Comparison of ENCODE assay signal across 20 mouse cellular contexts in the genomic region with DNA sequence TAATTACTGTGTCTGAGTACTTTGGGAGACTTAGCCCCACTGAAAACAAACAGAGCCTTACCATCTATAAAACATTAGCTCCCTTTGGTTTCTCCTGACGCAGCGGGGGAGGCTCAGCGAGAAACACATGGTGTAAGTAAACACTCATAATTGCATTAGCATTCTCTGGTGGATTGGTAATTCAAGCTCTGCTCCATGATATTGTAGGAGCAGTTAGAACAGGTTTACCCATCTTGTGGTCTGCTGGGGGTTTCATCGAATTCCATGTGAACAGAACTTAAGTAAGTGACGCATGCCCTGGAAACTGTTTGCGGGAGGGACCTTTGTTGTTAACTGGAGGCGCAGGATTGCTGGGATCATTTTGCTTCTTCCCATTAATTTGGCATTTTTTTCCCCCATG.
A peak's percentile ranks its signal among the peaks of the same experiment; 100 is the strongest.
DNase-seq lines count a peak whose midpoint lies in the region; ATAC-seq lines count a peak whose summit lies in the region.
"Had no signal": no experiment of that assay in that cellular context is flagged by ENCODE, and none has a peak within 500 bp of the region (broad histone marks: within the 10 kb centered on the region; RNA-seq: fewer than 3 reads in every experiment).

No protein-coding gene starts in this region.

- H3K27ac ChIP-seq in kidney, embryonic 15.5 days = 0 out of 2 replicates have a peak overlapping the region, but pooled peaks have one; percentile 22
- H3K27ac ChIP-seq in kidney, embryonic 14.5 days (ENCODE audit: low read depth, low read length) = no peak overlapping the region
- no peak overlapping the region for H3K27ac ChIP-seq in limb, embryonic 11.5 days (replicated peaks; ENCODE audit: low read depth, low read length)
- H3K27ac ChIP-seq in limb, embryonic 10.5 days = no peak overlapping the region
- H3K27ac ChIP-seq in embryonic facial prominence, embryonic 11.5 days (replicated peaks; ENCODE audit: low read depth, low read length) = no peak overlapping the region
- no peak overlapping the region for H3K27ac ChIP-seq in embryonic facial prominence, embryonic 15.5 days (replicated peaks)
- H3K27ac ChIP-seq: forebrain, embryonic 12.5 days; gastrocnemius, adult 2 months; hindbrain, embryonic 10.5 days; hindbrain, embryonic 15.5 days had no signal

- H3K4me1 ChIP-seq in kidney, embryonic 15.5 days = no peaks in the 10 kb centered on the region
- H3K4me1 ChIP-seq in kidney, embryonic 14.5 days (ENCODE audit: control insufficient read depth, insufficient read depth, low read length) = no peaks in the 10 kb centered on the region
- H3K4me1 ChIP-seq in limb, embryonic 11.5 days (ENCODE audit: control insufficient read depth, insufficient read depth, low read length) = no peaks in the 10 kb centered on the region
- peaks cover 10% of the 10 kb centered on the region for H3K4me1 ChIP-seq in limb, embryonic 10.5 days
- no peaks in the 10 kb centered on the region for H3K4me1 ChIP-seq in embryonic facial prominence, embryonic 11.5 days (ENCODE audit: control insufficient read depth, insufficient read depth, low read length)
- H3K4me1 ChIP-seq in embryonic facial prominence, embryonic 15.5 days = peaks cover 5% of the 10 kb centered on the region; the same call in 1 of the 2 replicates
- H3K4me1 ChIP-seq: heart, embryonic 12.5 days; hindbrain, embryonic 10.5 days; hindbrain, embryonic 15.5 days had no signal

- no peaks in the 10 kb centered on the region for H3K9me3 ChIP-seq in kidney, embryonic 15.5 days (replicated peaks)
- H3K9me3 ChIP-seq in kidney, embryonic 14.5 days (ENCODE audit: control insufficient read depth, low read length) = no peaks in the 10 kb centered on the region
- H3K9me3 ChIP-seq in limb, embryonic 11.5 days (ENCODE audit: control insufficient read depth, low read length) = no peaks in the 10 kb centered on the region
- no peaks in the 10 kb centered on the region for H3K9me3 ChIP-seq in limb, embryonic 10.5 days (replicated peaks)
- H3K9me3 ChIP-seq in embryonic facial prominence, embryonic 11.5 days (replicated peaks; ENCODE audit: control insufficient read depth, low read length) = no peaks in the 10 kb centered on the region
- H3K9me3 ChIP-seq in embryonic facial prominence, embryonic 15.5 days (replicated peaks) = no peaks in the 10 kb centered on the region
- H3K9me3 ChIP-seq: forebrain, embryonic 12.5 days; heart, embryonic 12.5 days; hindbrain, embryonic 10.5 days; hindbrain, embryonic 15.5 days had no signal

- H3K9ac ChIP-seq in kidney, embryonic 15.5 days = no peak overlapping the region
- H3K9ac ChIP-seq in kidney, embryonic 14.5 days (ENCODE audit: low read depth, low read length) = no peak overlapping the region
- no peak overlapping the region for H3K9ac ChIP-seq in limb, embryonic 11.5 days (ENCODE audit: low read length)
- no peak overlapping the region for H3K9ac ChIP-seq in embryonic facial prominence, embryonic 11.5 days (replicated peaks; ENCODE audit: low read length)
- no peak overlapping the region for H3K9ac ChIP-seq in embryonic facial prominence, embryonic 15.5 days
- H3K9ac ChIP-seq: forebrain, embryonic 12.5 days; heart, embryonic 12.5 days; hindbrain, embryonic 15.5 days had no signal

- no peaks in the 10 kb centered on the region for H3K36me3 ChIP-seq in kidney, embryonic 15.5 days
- H3K36me3 ChIP-seq in kidney, embryonic 14.5 days (ENCODE audit: control insufficient read depth, insufficient read depth, low read length) = no peaks in the 10 kb centered on the region
- H3K36me3 ChIP-seq in limb, embryonic 11.5 days (ENCODE audit: control insufficient read depth, insufficient read depth, low read length) = no peaks in the 10 kb centered on the region
- H3K36me3 ChIP-seq in limb, embryonic 10.5 days = no peaks in the 10 kb centered on the region
- H3K36me3 ChIP-seq in embryonic facial prominence, embryonic 11.5 days (replicated peaks; ENCODE audit: control insufficient read depth, insufficient read depth, low read depth, low read length) = no peaks in the 10 kb centered on the region
- no peaks in the 10 kb centered on the region for H3K36me3 ChIP-seq in embryonic facial prominence, embryonic 15.5 days
- H3K36me3 ChIP-seq: forebrain, embryonic 12.5 days; heart, embryonic 12.5 days; hindbrain, embryonic 10.5 days; hindbrain, embryonic 15.5 days had no signal

- 48% methylated on average over 7 of the region's 7 CpGs for WGBS in kidney, embryonic 15.5 days
- WGBS in kidney, embryonic 14.5 days = 55% methylated on average over 7 of the region's 7 CpGs
- WGBS in limb, embryonic 11.5 days = 49% methylated on average over 7 of the region's 7 CpGs
- WGBS in limb, embryonic 10.5 days = 70% methylated on average over 7 of the region's 7 CpGs
- 38% methylated on average over 7 of the region's 7 CpGs for WGBS in embryonic facial prominence, embryonic 11.5 days
- WGBS in embryonic facial prominence, embryonic 15.5 days = 35% methylated on average over 7 of the region's 7 CpGs

- no peak for DNase-seq in limb, embryonic 11.5 days (ENCODE audit: low spot score)
- DNase-seq in limb, embryonic 10.5 days (ENCODE audit: low spot score) = no peak
- DNase-seq in embryonic facial prominence, embryonic 11.5 days (ENCODE audit: low spot score) = peak; percentile 64
- no peak for DNase-seq in spleen, adult 12 weeks (ENCODE audit: low spot score)
- no peak for DNase-seq in frontal cortex, adult 2 months (ENCODE audit: extremely low spot score in 1 of 2, low spot score in 1 of 2)
- DNase-seq: adrenal gland, postnatal 10 days; cerebellum, adult 11-12 months; cerebellum, adult 9-10 months; cerebellum, postnatal 36 days; gastrocnemius, adult 2 months; gastrocnemius, postnatal 25 days had no signal

- H3K4me3 ChIP-seq in kidney, embryonic 15.5 days (replicated peaks) = no peak overlapping the region
- H3K4me3 ChIP-seq in kidney, embryonic 14.5 days (ENCODE audit: low read length) = no peak overlapping the region
- H3K4me3 ChIP-seq in limb, embryonic 11.5 days (ENCODE audit: low read depth, low read length) = no peak overlapping the region
- no peak overlapping the region for H3K4me3 ChIP-seq in limb, embryonic 10.5 days
- H3K4me3 ChIP-seq in embryonic facial prominence, embryonic 11.5 days (ENCODE audit: low read depth, low read length) = no peak overlapping the region
- H3K4me3 ChIP-seq in embryonic facial prominence, embryonic 15.5 days (replicated peaks) = no peak overlapping the region
- H3K4me3 ChIP-seq: forebrain, embryonic 12.5 days; gastrocnemius, adult 2 months; heart, embryonic 12.5 days; hindbrain, embryonic 10.5 days; hindbrain, embryonic 15.5 days had no signal

- ATAC-seq in kidney, embryonic 15.5 days (replicated peaks; ENCODE audit: low FRiP score) = peak; percentile 43; the same call in 1 of the 2 replicates
- no peak for ATAC-seq in kidney, embryonic 14.5 days (ENCODE audit: low FRiP score, low TSS enrichment)
- no peak for ATAC-seq in limb, embryonic 11.5 days (ENCODE audit: insufficient number of reproducible peaks, low FRiP score, low TSS enrichment, low read depth)
- no peak for ATAC-seq in embryonic facial prominence, embryonic 11.5 days (replicated peaks; ENCODE audit: insufficient number of reproducible peaks, low FRiP score, low TSS enrichment, low read depth)
- 0 out of 2 replicates have a peak, but pooled peaks have one; percentile 29 for ATAC-seq in embryonic facial prominence, embryonic 15.5 days (ENCODE audit: insufficient number of reproducible peaks, low FRiP score, low TSS enrichment, low read depth)
- ATAC-seq: forebrain, embryonic 16.5 days; inflammation-experienced regulatory T-cells, adult 6 months had no signal

- no peak overlapping the region for H3K4me2 ChIP-seq in kidney, embryonic 15.5 days
- H3K4me2 ChIP-seq in kidney, embryonic 14.5 days (replicated peaks; ENCODE audit: low read depth, low read length) = no peak overlapping the region
- 0 out of 2 replicates have a peak overlapping the region, but pooled peaks have one; percentile 18 for H3K4me2 ChIP-seq in limb, embryonic 11.5 days (ENCODE audit: low read depth, severe bottlenecking)
- no peak overlapping the region for H3K4me2 ChIP-seq in embryonic facial prominence, embryonic 11.5 days (ENCODE audit: low read depth, low read length)
- no peak overlapping the region for H3K4me2 ChIP-seq in embryonic facial prominence, embryonic 15.5 days (replicated peaks)
- H3K4me2 ChIP-seq: forebrain, embryonic 12.5 days; heart, embryonic 12.5 days; hindbrain, embryonic 15.5 days had no signal

- H3K27me3 ChIP-seq in kidney, embryonic 15.5 days = no peaks in the 10 kb centered on the region
- H3K27me3 ChIP-seq in kidney, embryonic 14.5 days (ENCODE audit: control insufficient read depth, insufficient read depth, low read length) = no peaks in the 10 kb centered on the region
- no peaks in the 10 kb centered on the region for H3K27me3 ChIP-seq in limb, embryonic 11.5 days (ENCODE audit: control insufficient read depth, insufficient read depth, low read length)
- no peaks in the 10 kb centered on the region for H3K27me3 ChIP-seq in limb, embryonic 10.5 days (ENCODE audit: low read depth, poor library complexity, severe bottlenecking)
- no peaks in the 10 kb centered on the region for H3K27me3 ChIP-seq in embryonic facial prominence, embryonic 11.5 days (ENCODE audit: control insufficient read depth, insufficient read depth, low read length)
- H3K27me3 ChIP-seq in embryonic facial prominence, embryonic 15.5 days = no peaks in the 10 kb centered on the region
- H3K27me3 ChIP-seq: forebrain, embryonic 12.5 days; heart, embryonic 12.5 days; hindbrain, embryonic 15.5 days had no signal

Comparison
In these comparisons a context has a peak if more than half of its experiments do, and no peak if none do; other contexts are left out.
1. ATAC-seq: peak in kidney, embryonic 15.5 days (single experiment) and embryonic facial prominence, embryonic 15.5 days (single experiment); none in kidney, embryonic 14.5 days (single experiment), limb, embryonic 11.5 days (single experiment) and embryonic facial prominence, embryonic 11.5 days (single experiment).